In the genomic region with DNA sequence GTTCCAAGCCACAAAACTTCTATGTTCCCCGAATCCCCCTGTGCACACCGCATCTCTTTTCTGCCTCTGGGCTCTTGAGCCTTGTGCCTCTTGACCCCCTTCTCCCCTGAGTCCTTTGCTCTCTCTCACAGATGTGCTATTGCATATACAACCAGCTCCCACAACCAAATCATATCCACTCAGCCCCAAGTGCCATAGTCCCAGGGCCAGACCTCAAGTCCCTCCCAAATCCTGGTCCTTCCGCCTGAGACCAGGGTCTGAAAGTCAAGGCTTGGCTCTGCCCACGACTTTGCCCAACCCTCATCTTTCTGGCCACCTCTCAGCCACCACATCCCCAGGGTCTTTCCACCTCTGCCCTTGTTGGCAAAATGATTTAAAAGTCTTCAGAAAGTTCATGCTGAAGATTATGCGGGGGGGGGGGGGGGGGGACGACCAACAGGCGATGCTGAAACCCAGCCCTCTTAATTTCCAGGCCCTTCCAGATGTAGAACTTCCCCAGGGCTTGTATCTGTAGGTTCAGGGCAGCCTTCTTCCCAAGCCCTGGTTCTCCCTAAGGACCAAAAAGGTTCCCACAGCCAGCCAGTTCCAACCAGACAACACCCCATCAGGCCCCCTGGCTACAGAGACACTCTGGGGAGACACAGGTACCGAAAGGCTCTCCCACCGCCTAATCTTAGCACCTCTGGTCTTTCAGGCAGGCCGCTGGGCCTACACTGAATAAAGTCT, we compare ENCODE assay signal across 9 mouse cellular contexts. TPM values are rescaled to one million over a fixed set of nuclear protein-coding genes. Genes with fewer than 3 reads are reported as not detected.
DNase-seq lines count a peak whose midpoint lies in the region; ATAC-seq and TF ChIP-seq lines count a peak whose summit lies in the region.
"Had no signal": no experiment of that assay in that cellular context is flagged by ENCODE, and none has a peak within 500 bp of the region (broad histone marks: within the 10 kb centered on the region; RNA-seq: fewer than 3 reads in every experiment).

No protein-coding gene starts in this region.

- TF ChIP-seq EP300 in heart, adult 2 months (IDR thresholded peaks at IDR 0.05; ENCODE audit: insufficient read depth, low read depth, low read length) = no peak

- peak in 1 of 2 experiments; percentile 31 for DNase-seq in heart, adult 2 months
- no peak for DNase-seq in heart, postnatal 4 days
- DNase-seq in heart, postnatal 14 days = peak; percentile 43 to 44
- no peak for DNase-seq in urinary bladder, adult 18-20 months (ENCODE audit: low spot score in 2 of 2)
- DNase-seq in cerebellum, adult 8-10 months = no peak
- no peak for DNase-seq in right cerebral cortex, postnatal 14 days

- H3K4me2 ChIP-seq in liver, embryonic 12.5 days = peak overlapping the region; percentile 99

- peaks cover 2% of the 10 kb centered on the region for H3K36me3 ChIP-seq in heart, adult 2 months (ENCODE audit: control insufficient read depth, insufficient read depth, low read length)
- peaks cover 20% of the 10 kb centered on the region for H3K36me3 ChIP-seq in liver, embryonic 12.5 days

- no peaks in the 10 kb centered on the region for H3K9me3 ChIP-seq in liver, embryonic 12.5 days (replicated peaks)

- peak; percentile 15 for TF ChIP-seq POLR2A in heart, adult 2 months (IDR thresholded peaks at IDR 0.05; ENCODE audit: insufficient read depth, low read depth, low read length)
- no peak for TF ChIP-seq POLR2A in bone marrow, adult 2 months (IDR thresholded peaks at IDR 0.05; ENCODE audit: borderline replicate concordance, control insufficient read depth, low read depth, low read length)

- WGBS in heart, adult 2 months = 2% methylated on average over 10 of the region's 10 CpGs
- 19% methylated on average over 10 of the region's 10 CpGs for WGBS in bone marrow, adult 2 months
- 22% methylated on average over 10 of the region's 10 CpGs for WGBS in liver, embryonic 12.5 days (ENCODE audit: insufficient replicate concordance)

- H3K79me2 ChIP-seq in heart, adult 2 months (replicated peaks; ENCODE audit: control insufficient read depth, insufficient read depth, low read length) = peaks cover 9% of the 10 kb centered on the region

- no peak for TF ChIP-seq CTCF in heart, adult 2 months (IDR thresholded peaks at IDR 0.05)
- TF ChIP-seq CTCF in bone marrow, adult 2 months (IDR thresholded peaks at IDR 0.05; ENCODE audit: control insufficient read depth, insufficient read depth, low read length) = no peak

- H3K9ac ChIP-seq in heart, adult 2 months (ENCODE audit: low read depth, low read length) = peak overlapping the region; percentile 99
- H3K9ac ChIP-seq in liver, embryonic 12.5 days = peak overlapping the region; percentile 93

- H3K4me3 ChIP-seq in heart, adult 2 months = peak overlapping the region; percentile 96
- peak overlapping the region; percentile 80 for H3K4me3 ChIP-seq in bone marrow, adult 2 months (replicated peaks; ENCODE audit: control insufficient read depth, low read depth, low read length)
- peak overlapping the region; percentile 80 for H3K4me3 ChIP-seq in liver, embryonic 12.5 days

- peaks cover 9% of the 10 kb centered on the region for H3K4me1 ChIP-seq in heart, adult 2 months (ENCODE audit: control insufficient read depth, insufficient read depth, low read length)
- peaks cover 4% of the 10 kb centered on the region for H3K4me1 ChIP-seq in bone marrow, adult 2 months (ENCODE audit: control insufficient read depth, insufficient read depth, low read length)
- peaks cover 70% of the 10 kb centered on the region for H3K4me1 ChIP-seq in liver, embryonic 12.5 days

- peak overlapping the region; percentile 89 for H3K27ac ChIP-seq in heart, adult 2 months
- H3K27ac ChIP-seq in bone marrow, adult 2 months (ENCODE audit: control insufficient read depth, insufficient read depth, low read depth, low read length, poor library complexity) = peak overlapping the region; percentile 84
- H3K27ac ChIP-seq in liver, embryonic 12.5 days = peak overlapping the region; percentile 99
- H3K27ac ChIP-seq: macrophage had no signal

- intact Hi-C loops in heart, adult 2 months (cut with DNase I) = no loop called here
- intact Hi-C loops in heart, postnatal 14 days (cut with DNase I) = no loop called here

- H3K27me3 ChIP-seq in heart, adult 2 months (ENCODE audit: control insufficient read depth, insufficient read depth, low read length) = no peaks in the 10 kb centered on the region
- peaks cover 12% of the 10 kb centered on the region for H3K27me3 ChIP-seq in liver, embryonic 12.5 days (replicated peaks)

- no peak; the same call in 1 of the 2 replicates for ATAC-seq in liver, embryonic 12.5 days

RNA-seq across cellular contexts. Expression of gene Adcy6, which starts 1.7 kb away (rescaled TPM):
- 100 to 1,000 TPM; 153 to 220 TPM for total RNA-seq in heart, adult 2 months (2021)
- 136 and 211 TPM in 2 replicates for polyA plus RNA-seq in heart, adult 2 months (2012; rRNA removed)
- 100 to 1,000 TPM; 141 to 152 TPM for total RNA-seq in heart, postnatal 4 days (2021)
- 45.8 and 65.2 TPM in 2 replicates for polyA plus RNA-seq in bone marrow, adult 2 months (2011; ENCODE audit: insufficient read depth, insufficient read length, low replicate concordance, missing spikeins)
- total RNA-seq in heart, postnatal 14 days (2021) = 100 to 1,000 TPM; 199 to 209 TPM
- polyA plus RNA-seq in liver, embryonic 12.5 days (2016; fragmentation: Nextera tagmentation; extraction: Ambion mirVana) = 9.7 and 10.2 TPM in 2 replicates

RNA-seq across cellular contexts. Expression of gene Cacnb3, which starts 22.4 kb away (rescaled TPM):
- total RNA-seq in heart, adult 2 months (2021) = 1 to 10 TPM; 2.6 to 2.7 TPM
- polyA plus RNA-seq in heart, adult 2 months (2012; rRNA removed) = 6.5 and 7.7 TPM in 2 replicates
- 10 to 100 TPM; 15.5 to 15.8 TPM for total RNA-seq in heart, postnatal 4 days (2021)
- polyA plus RNA-seq in bone marrow, adult 2 months (2011; ENCODE audit: insufficient read depth, insufficient read length, low replicate concordance, missing spikeins) = 0.70 and 1.8 TPM in 2 replicates
- 1 to 10 TPM; 8.0 to 8.8 TPM for total RNA-seq in heart, postnatal 14 days (2021)
- polyA plus RNA-seq in liver, embryonic 12.5 days (2016; fragmentation: Nextera tagmentation; extraction: Ambion mirVana) = 3.8 and 4.9 TPM in 2 replicates

RNA-seq across cellular contexts. Expression of gene 4930415O20Rik, which starts 37.4 kb away (rescaled TPM):
- 1 to 10 TPM; 1.6 to 2.1 TPM for total RNA-seq in heart, adult 2 months (2021)
- polyA plus RNA-seq in heart, adult 2 months (2012; rRNA removed) = not detected in 2 replicates
- not detected for total RNA-seq in heart, postnatal 4 days (2021)
- polyA plus RNA-seq in bone marrow, adult 2 months (2011; ENCODE audit: insufficient read depth, insufficient read length, low replicate concordance, missing spikeins) = not detected in 2 replicates
- total RNA-seq in heart, postnatal 14 days (2021) = under 1 TPM; 0.88 to 0.93 TPM
- polyA plus RNA-seq in liver, embryonic 12.5 days (2016; fragmentation: Nextera tagmentation; extraction: Ambion mirVana) = not detected in 2 replicates
- polyA plus RNA-seq: macrophage had no signal

RNA-seq across cellular contexts. Expression of gene Ccnt1, which starts 37.5 kb away (rescaled TPM):
- total RNA-seq in heart, adult 2 months (2021) = 10 to 100 TPM; 26.8 to 27.6 TPM
- 9.3 and 15.4 TPM in 2 replicates for polyA plus RNA-seq in heart, adult 2 months (2012; rRNA removed)
- 10 to 100 TPM; 33.8 to 34.1 TPM for total RNA-seq in heart, postnatal 4 days (2021)
- 18.5 and 31.3 TPM in 2 replicates for polyA plus RNA-seq in bone marrow, adult 2 months (2011; ENCODE audit: insufficient read depth, insufficient read length, low replicate concordance, missing spikeins)
- 10 to 100 TPM; 32.8 to 42.6 TPM for total RNA-seq in heart, postnatal 14 days (2021)
- polyA plus RNA-seq in liver, embryonic 12.5 days (2016; fragmentation: Nextera tagmentation; extraction: Ambion mirVana) = 34.4 and 35.5 TPM in 2 replicates

RNA-seq across cellular contexts. Expression of gene Ddx23, which starts 54.5 kb away (rescaled TPM):
- total RNA-seq in heart, adult 2 months (2021) = 10 to 100 TPM; 47.9 to 55.4 TPM
- 18.9 and 30.7 TPM in 2 replicates for polyA plus RNA-seq in heart, adult 2 months (2012; rRNA removed)
- total RNA-seq in heart, postnatal 4 days (2021) = 10 to 100 TPM; 57.6 to 59.6 TPM
- 52.3 and 81.0 TPM in 2 replicates for polyA plus RNA-seq in bone marrow, adult 2 months (2011; ENCODE audit: insufficient read depth, insufficient read length, low replicate concordance, missing spikeins)
- total RNA-seq in heart, postnatal 14 days (2021) = 10 to 100 TPM; 51.0 to 53.9 TPM
- polyA plus RNA-seq in liver, embryonic 12.5 days (2016; fragmentation: Nextera tagmentation; extraction: Ambion mirVana) = 15.9 and 16.2 TPM in 2 replicates

Comparison
In these comparisons a context has a peak if more than half of its experiments do, and no peak if none do; other contexts are left out.
1. DNase-seq: peak in heart, postnatal 14 days (2 of 2); none in heart, postnatal 4 days (single experiment), urinary bladder, adult 18-20 months (0 of 2), cerebellum, adult 8-10 months (single experiment) and right cerebral cortex, postnatal 14 days (single experiment).
2. Peak in every context shown above with its lines, with median percentiles within 50 percentile points of each other: H3K27ac ChIP-seq and H3K4me3 ChIP-seq.